Mouse (Mus musculus) liver, embryonic 13.5 days (tissue): Measurements from ENCODE around the gene Sorcs1. TPM values are rescaled to one million over a fixed set of nuclear protein-coding genes. Genes with fewer than 3 reads are reported as not detected.

Source experiments
- ATAC-seq: fragments of 200-750 bp; cut with Nextera tagmentation; 2 replicates; pipeline ENCODE4 v1.8.0; 2017; ENCODE audit warnings: low read depth, mild to moderate bottlenecking, moderate number of reproducible peaks, moderate library complexity
- DNase-seq: peaks from one replicate; pipeline ENCODE4 v3.0.0; 2022
- H3K27ac ChIP-seq: fragments of 300-500 bp; sonication (generic); 2 replicates; pipeline ENCODE4 v1.5.1; 2015; ENCODE audit warnings: moderate library complexity, mild to moderate bottlenecking, inconsistent platforms
- H3K27me3 ChIP-seq: fragments of 300-500 bp; sonication (generic); 2 replicates; pipeline ENCODE4 v1.6.1; 2015; ENCODE audit warnings: mild to moderate bottlenecking, inconsistent platforms
- H3K36me3 ChIP-seq: fragments of 300-500 bp; sonication (generic); 2 replicates; pipeline ENCODE4 v1.6.1; 2015; ENCODE audit warnings: mild to moderate bottlenecking, inconsistent platforms
- H3K4me1 ChIP-seq: fragments of 300-500 bp; sonication (generic); replicated peaks from 2 replicates; pipeline ENCODE4 v1.6.1; 2015; ENCODE audit warnings: inconsistent platforms
- H3K4me2 ChIP-seq: fragments of 300-500 bp; sonication (generic); 2 replicates; pipeline ENCODE4 v1.6.1; 2015; ENCODE audit warnings: inconsistent platforms, mild to moderate bottlenecking, moderate library complexity
- H3K4me3 ChIP-seq: fragments of 300-500 bp; sonication (generic); replicated peaks from 2 replicates; pipeline ENCODE4 v1.5.1; 2015; ENCODE audit warnings: mild to moderate bottlenecking, inconsistent platforms
- H3K9ac ChIP-seq: fragments of 300-500 bp; sonication (generic); 2 replicates; pipeline ENCODE4 v1.6.1; 2015; ENCODE audit warnings: mild to moderate bottlenecking, inconsistent platforms
- H3K9me3 ChIP-seq: fragments of 300-500 bp; sonication (generic); replicated peaks from 2 replicates; pipeline ENCODE4 v1.6.1; 2016; ENCODE audit warnings: inconsistent platforms
- WGBS: fragments of 180-500 bp; shearing (Covaris S2); methylation state at CpG from one replicate; pipeline ENCODE4 v1.1.7; 2015; ENCODE audit not compliant: insufficient replicate concordance; 5-methylcytosine and 5-hydroxymethylcytosine counted together
- polyA plus RNA-seq: library from polyadenylated mRNA; unstranded; fragments of >200 nt; fragmentation: Nextera tagmentation; extraction: Ambion mirVana; gene quantifications from 2 replicates; pipeline ENCODE4 v1.2.1, GENCODE M21; 2015

The Sorcs1 gene
- polyA plus RNA-seq, 1 experiment from 2014 or later, result 0.30 TPM

- DNase-seq, result no peak
- no peaks in the 10 kb centered on the region for H3K27me3 ChIP-seq
- H3K4me1 ChIP-seq, result no peaks in the 10 kb centered on the region
- H3K27ac ChIP-seq, result no peak overlapping the region
- ATAC-seq, result no peak
- no peak overlapping the region for H3K4me3 ChIP-seq
- no peaks in the 10 kb centered on the region for H3K9me3 ChIP-seq
- WGBS, result 42% methylated on average over 1 of the region's 1 CpGs
- H3K4me2 ChIP-seq, result no peak overlapping the region
- no peaks in the 10 kb centered on the region for H3K36me3 ChIP-seq
- no peak overlapping the region for H3K9ac ChIP-seq
These were observed 481.9 kb downstream of the Sorcs1 start for GRCm38 (mm10) chr19:50196592-50196991.

DNA sequence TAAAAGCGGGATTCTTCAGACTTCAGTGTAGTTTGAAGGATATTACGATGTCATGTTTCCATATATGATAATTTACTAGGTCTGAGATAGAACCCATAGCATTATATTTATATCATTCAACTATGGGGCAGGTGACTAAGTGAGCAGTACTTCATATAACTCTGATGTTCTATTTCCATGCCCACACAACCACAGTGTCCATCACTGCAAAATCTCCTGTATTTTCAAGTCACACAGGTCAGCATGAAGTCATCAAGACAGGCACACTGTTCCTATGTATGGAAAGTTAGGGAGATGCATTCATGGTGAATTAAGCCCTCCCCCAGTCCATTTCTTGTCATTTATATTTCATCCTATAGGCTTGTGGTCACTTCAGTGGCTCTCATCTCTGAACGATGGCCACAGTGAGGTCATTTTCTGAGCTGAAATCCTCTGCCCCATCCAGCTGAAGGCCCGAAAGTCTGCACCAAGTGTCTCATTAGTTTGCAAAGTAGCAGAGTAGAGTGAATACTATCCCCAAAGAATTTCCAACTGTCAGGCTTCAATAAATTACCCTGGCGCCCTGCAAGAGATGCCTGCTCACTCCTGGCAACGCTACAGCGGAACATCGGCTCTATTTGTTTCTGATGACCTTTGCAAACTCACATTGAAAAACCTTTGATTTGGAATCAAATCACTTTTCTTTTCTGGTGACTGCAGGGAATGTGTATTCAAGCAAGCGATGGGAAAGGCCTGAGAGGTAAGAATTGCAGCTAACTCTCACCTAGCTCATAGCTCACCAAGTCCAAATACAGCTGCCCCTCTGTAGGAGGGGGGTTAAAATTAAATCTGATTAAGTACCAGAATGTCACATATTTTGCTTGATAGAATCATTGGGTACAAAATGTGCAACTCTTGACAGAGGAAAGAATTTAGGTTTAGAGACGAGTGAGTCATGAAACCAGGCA, 492.4 kb downstream of the Sorcs1 start:
- Histone ChIP-seq H3K27me3 (no peaks in the 10 kb centered on the region), H3K27ac (no peak overlapping the region), H3K4me1 (no peaks in the 10 kb centered on the region), H3K36me3 (no peaks in the 10 kb centered on the region), H3K9me3 (no peaks in the 10 kb centered on the region), H3K9ac (no peak overlapping the region), H3K4me2 (no peak overlapping the region), H3K4me3 (no peak overlapping the region)
- ATAC-seq (no peak), DNase-seq (no peak)
- 61% methylated on average over 10 of the region's 10 CpGs for WGBS

- DNase-seq (no peak), ATAC-seq (no peak)
- Histone ChIP-seq H3K4me1 (no peaks in the 10 kb centered on the region), H3K4me3 (no peak overlapping the region), H3K9ac (no peak overlapping the region), H3K27ac (no peak overlapping the region), H3K27me3 (no peaks in the 10 kb centered on the region), H3K4me2 (no peak overlapping the region), H3K9me3 (no peaks in the 10 kb centered on the region), H3K36me3 (no peaks in the 10 kb centered on the region)
- WGBS, result 43% methylated on average over 21 of the region's 21 CpGs
These were observed 493.4 kb downstream of the Sorcs1 start for GRCm38 (mm10) chr19:50184901-50185623.

DNA sequence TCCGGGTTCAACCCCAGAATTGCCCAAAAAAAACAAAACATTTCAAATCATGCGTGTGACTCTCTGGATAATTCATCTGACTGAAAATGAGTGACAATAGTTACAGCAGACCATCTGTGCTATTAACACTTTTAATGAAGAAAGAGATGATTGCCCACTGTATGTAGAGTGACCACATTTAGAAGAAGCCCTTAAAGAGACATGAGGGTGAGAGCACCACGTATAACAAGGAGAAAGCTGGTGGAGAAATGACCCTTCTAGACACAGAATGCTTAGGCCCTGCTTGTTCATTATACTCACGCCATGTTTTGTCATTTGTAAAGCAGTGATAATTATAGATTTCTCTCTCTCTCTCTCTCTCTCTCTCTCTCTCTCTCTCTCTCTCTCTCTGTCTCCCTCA, 499.6 kb downstream of the Sorcs1 start:
- ATAC-seq, result no peak
- H3K27ac ChIP-seq, result no peak overlapping the region
- WGBS, result 57% methylated on average over 4 of the region's 4 CpGs
- no peaks in the 10 kb centered on the region for H3K27me3 ChIP-seq
- H3K4me2 ChIP-seq, result no peak overlapping the region
- no peak overlapping the region for H3K9ac ChIP-seq
- DNase-seq, result no peak
- H3K36me3 ChIP-seq, result no peaks in the 10 kb centered on the region
- no peaks in the 10 kb centered on the region for H3K9me3 ChIP-seq
- no peaks in the 10 kb centered on the region for H3K4me1 ChIP-seq
- no peak overlapping the region for H3K4me3 ChIP-seq

- WGBS, result 63% methylated on average over 4 of the region's 4 CpGs
- Histone ChIP-seq H3K27ac (no peak overlapping the region), H3K4me1 (no peaks in the 10 kb centered on the region), H3K9me3 (no peaks in the 10 kb centered on the region), H3K4me3 (no peak overlapping the region), H3K27me3 (no peaks in the 10 kb centered on the region), H3K9ac (no peak overlapping the region), H3K4me2 (no peak overlapping the region), H3K36me3 (no peaks in the 10 kb centered on the region)
- ATAC-seq (no peak), DNase-seq (no peak)
These were observed 500.3 kb downstream of the Sorcs1 start for GRCm38 (mm10) chr19:50178151-50178550.

- WGBS, result 49% methylated on average over 4 of the region's 4 CpGs
- no peak overlapping the region for H3K4me3 ChIP-seq
- H3K4me1 ChIP-seq, result no peaks in the 10 kb centered on the region
- no peaks in the 10 kb centered on the region for H3K36me3 ChIP-seq
- no peaks in the 10 kb centered on the region for H3K27me3 ChIP-seq
- H3K9me3 ChIP-seq, result no peaks in the 10 kb centered on the region
- H3K27ac ChIP-seq, result no peak overlapping the region
- no peak overlapping the region for H3K4me2 ChIP-seq
- ATAC-seq, result no peak
- no peak for DNase-seq
- H3K9ac ChIP-seq, result no peak overlapping the region
These were observed 506.6 kb downstream of the Sorcs1 start for GRCm38 (mm10) chr19:50171849-50172248.

DNA sequence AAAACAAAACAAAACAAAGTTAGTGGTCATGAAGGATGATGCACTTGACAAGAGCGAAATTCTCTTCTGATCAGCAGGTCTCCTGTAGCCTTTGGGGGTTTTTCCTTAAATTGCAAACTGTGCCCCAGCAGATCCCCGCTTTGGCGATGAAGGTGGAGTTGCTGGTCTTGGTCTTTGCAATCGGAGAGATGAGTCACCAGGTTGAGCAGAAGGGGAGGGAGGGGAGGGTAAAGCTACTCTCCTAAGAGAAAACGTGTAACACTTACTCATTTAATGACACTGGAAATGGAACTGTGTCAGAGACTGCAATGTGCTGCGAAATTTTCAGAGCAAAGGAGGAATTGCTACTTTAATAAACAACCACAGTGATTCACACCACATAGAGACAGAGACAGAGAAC, 527.3 kb downstream of the Sorcs1 start:
- no peak overlapping the region for H3K4me3 ChIP-seq
- H3K4me1 ChIP-seq, result no peaks in the 10 kb centered on the region
- DNase-seq (no peak), ATAC-seq (no peak)
- H3K36me3 ChIP-seq, result no peaks in the 10 kb centered on the region
- H3K27ac ChIP-seq, result no peak overlapping the region
- no peaks in the 10 kb centered on the region for H3K27me3 ChIP-seq
- 61% methylated on average over 6 of the region's 6 CpGs for WGBS
- no peak overlapping the region for H3K4me2 ChIP-seq
- H3K9me3 ChIP-seq, result no peaks in the 10 kb centered on the region
- no peak overlapping the region for H3K9ac ChIP-seq

DNA sequence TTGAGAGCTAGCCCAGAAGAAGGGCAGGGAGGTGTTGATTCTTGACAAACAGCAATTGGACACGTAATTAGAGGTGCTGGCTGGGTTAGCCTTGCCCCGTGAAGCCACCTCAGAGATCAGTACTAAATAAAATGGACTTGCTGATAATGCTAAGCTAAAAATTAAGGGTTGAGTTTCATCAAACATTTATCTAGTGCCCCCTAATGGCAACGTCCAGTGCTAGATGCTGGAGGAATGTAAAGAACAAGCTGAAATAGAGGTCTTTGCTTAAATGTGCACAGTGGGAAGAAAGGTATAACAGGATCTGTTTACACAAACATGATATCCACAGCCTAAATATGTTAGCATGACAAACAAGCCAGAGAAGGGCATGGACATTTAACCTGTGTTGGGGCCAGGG, 532.5 kb downstream of the Sorcs1 start:
- Histone ChIP-seq H3K36me3 (no peaks in the 10 kb centered on the region), H3K9me3 (no peaks in the 10 kb centered on the region), H3K4me2 (no peak overlapping the region), H3K27me3 (no peaks in the 10 kb centered on the region), H3K4me3 (no peak overlapping the region), H3K27ac (no peak overlapping the region), H3K4me1 (no peaks in the 10 kb centered on the region), H3K9ac (no peak overlapping the region)
- 33% methylated on average over 3 of the region's 3 CpGs for WGBS
- ATAC-seq, result no peak
- DNase-seq, result no peak

DNA sequence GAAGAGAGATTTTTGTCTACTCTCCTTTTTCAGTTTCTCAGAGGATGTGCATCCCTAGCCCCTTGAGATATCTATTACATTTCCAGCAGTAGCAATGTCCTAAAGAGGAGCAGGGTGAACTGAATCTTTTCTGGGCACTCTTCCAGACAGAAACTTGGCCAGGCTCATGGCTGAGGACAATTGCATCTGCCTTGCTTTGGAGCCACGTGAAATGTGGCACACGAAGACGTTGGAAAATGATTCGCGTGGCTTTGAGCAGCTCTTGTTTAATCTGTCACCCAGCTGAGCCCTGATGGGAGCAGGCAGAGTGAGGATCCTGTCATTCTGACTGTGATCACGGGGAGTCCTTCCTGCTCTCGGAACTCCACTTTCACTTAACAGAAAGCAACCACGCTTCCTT, 536.6 kb downstream of the Sorcs1 start:
- no peak for DNase-seq
- Histone ChIP-seq H3K4me3 (no peak overlapping the region), H3K4me2 (no peak overlapping the region), H3K9me3 (no peaks in the 10 kb centered on the region), H3K27ac (no peak overlapping the region), H3K9ac (no peak overlapping the region), H3K36me3 (no peaks in the 10 kb centered on the region), H3K4me1 (no peaks in the 10 kb centered on the region), H3K27me3 (no peaks in the 10 kb centered on the region)
- no peak for ATAC-seq
- 64% methylated on average over 8 of the region's 8 CpGs for WGBS

DNA sequence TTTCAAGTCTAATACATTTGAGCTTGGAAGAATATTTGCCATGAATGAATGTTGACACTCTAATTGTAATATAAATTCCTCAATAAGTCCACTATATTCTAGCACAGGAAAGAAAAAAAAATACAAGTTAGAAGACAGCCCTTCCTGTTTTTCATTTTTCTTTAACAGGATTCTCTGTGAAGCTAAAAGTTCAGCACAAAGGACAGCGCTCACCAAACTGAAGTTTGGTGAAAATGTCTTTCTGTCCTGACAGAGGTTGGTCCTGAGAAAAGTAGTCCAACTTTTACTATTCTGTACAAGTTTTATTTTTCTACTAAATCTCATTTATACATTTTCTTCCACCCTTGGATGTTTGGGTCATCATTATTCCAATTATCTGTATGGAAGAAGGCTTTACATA, 543.8 kb downstream of the Sorcs1 start:
- Histone ChIP-seq H3K4me2 (no peak overlapping the region), H3K4me1 (no peaks in the 10 kb centered on the region), H3K27ac (no peak overlapping the region), H3K9ac (no peak overlapping the region), H3K27me3 (no peaks in the 10 kb centered on the region), H3K9me3 (no peaks in the 10 kb centered on the region; the same call in 1 of the 2 replicates), H3K36me3 (no peaks in the 10 kb centered on the region), H3K4me3 (no peak overlapping the region)
- ATAC-seq, result no peak
- WGBS, result 48% methylated on average over 1 of the region's 1 CpGs
- DNase-seq, result no peak

GRCm38 (mm10) chr19:50105842-50106585, 572.4 kb downstream of the Sorcs1 start:
- Histone ChIP-seq H3K27me3 (no peaks in the 10 kb centered on the region), H3K4me2 (no peak overlapping the region), H3K9ac (no peak overlapping the region), H3K4me3 (no peak overlapping the region), H3K9me3 (no peaks in the 10 kb centered on the region), H3K36me3 (no peaks in the 10 kb centered on the region), H3K4me1 (no peaks in the 10 kb centered on the region), H3K27ac (no peak overlapping the region)
- no peak for ATAC-seq
- no peak for DNase-seq
- 61% methylated on average over 4 of the region's 4 CpGs for WGBS
